Mouse (Mus musculus) ES-E14 (cell line): ENCODE data around the gene Btbd16. TPM values are rescaled to one million over a fixed set of nuclear protein-coding genes. Genes with fewer than 3 reads are reported as not detected.

Experiments used
- DNase-seq: peaks from one replicate; pipeline ENCODE4 v3.0.0-alpha.2; 2013; ENCODE audit warnings: low read depth, low spot score
- H3K27ac ChIP-seq: 2 replicates; pipeline ENCODE4 v1.5.1; 2012; ENCODE audit warnings: low read depth, mild to moderate bottlenecking, low read length, moderate library complexity, mixed read lengths; ENCODE audit not compliant: poor library complexity, insufficient read depth, severe bottlenecking
- H3K36me3 ChIP-seq: 2 replicates; pipeline ENCODE4 v1.6.1; 2012; ENCODE audit warnings: mild to moderate bottlenecking, low read length, moderate library complexity, mixed read lengths; ENCODE audit not compliant: control insufficient read depth, poor library complexity, insufficient read depth, severe bottlenecking
- H3K4me1 ChIP-seq, 2 experiments: fragments of 150-350 bp in 1 of 2; sonication (generic) in 1 of 2; 2 replicates each; pipeline ENCODE4 v1.6.1; 2012; ENCODE audit warnings: low read length in 2 of 2, mild to moderate bottlenecking in 1 of 2, mixed read lengths in 1 of 2; ENCODE audit not compliant: control insufficient read depth in 2 of 2, insufficient read depth in 2 of 2, poor library complexity in 1 of 2
- H3K4me3 ChIP-seq, 2 experiments: fragments of 150-350 bp in 1 of 2; sonication (generic) in 1 of 2; 2 replicates each; pipeline ENCODE4 v1.5.1; 2012; ENCODE audit warnings: low read length in 2 of 2, low read depth in 1 of 2, mild to moderate bottlenecking in 1 of 2, mixed read lengths in 1 of 2; ENCODE audit not compliant: insufficient read depth in 1 of 2, poor library complexity in 1 of 2, severe bottlenecking in 1 of 2
- H3K9ac ChIP-seq: 2 replicates; pipeline ENCODE4 v1.6.1; 2012; ENCODE audit warnings: low read depth, mild to moderate bottlenecking, low read length, mixed read lengths; ENCODE audit not compliant: poor library complexity, insufficient read depth, severe bottlenecking
- H3K9me3 ChIP-seq: fragments of 150-350 bp; sonication (generic); 2 replicates; pipeline ENCODE4 v1.6.1; 2012; ENCODE audit warnings: low read depth, mild to moderate bottlenecking, low read length; ENCODE audit not compliant: control insufficient read depth, insufficient read depth
- CHD2 ChIP-seq: IDR thresholded peaks from 2 replicates; pipeline ENCODE4 v1.6.1; 2014; ENCODE audit warnings: mild to moderate bottlenecking, low read depth, low read length, inconsistent platforms
- HCFC1 ChIP-seq: IDR thresholded peaks from 2 replicates; pipeline ENCODE4 v1.6.1; 2012; ENCODE audit warnings: low read length, inconsistent platforms, borderline replicate concordance; ENCODE audit not compliant: insufficient read depth
- MAFK ChIP-seq: IDR thresholded peaks from 2 replicates; pipeline ENCODE4 v1.6.1; 2014; ENCODE audit warnings: mild to moderate bottlenecking, low read depth, low read length, inconsistent platforms; ENCODE audit not compliant: insufficient read depth
- ZC3H11A ChIP-seq: IDR thresholded peaks from 2 replicates; pipeline ENCODE4 v1.6.1; 2012; ENCODE audit warnings: low read depth, mild to moderate bottlenecking, inconsistent platforms, low read length, borderline replicate concordance
- ZNF384 ChIP-seq: IDR thresholded peaks from 2 replicates; pipeline ENCODE4 v1.6.1; 2012; ENCODE audit warnings: low read depth, low read length, inconsistent platforms
- in situ Hi-C, 2 experiments: fragments of 600-800 bp; cut with MboI; formaldehyde crosslinking; loops; one replicate each; pipeline ENCODE4 v1.15.1; 2025; ENCODE audit warnings: low sequenced_read_pairs in 2 of 2, inconsistent platforms in 1 of 2; ENCODE audit not compliant: unreplicated experiment in 2 of 2
- total RNA-seq: library from RNA; depleted of rRNA; stranded (reverse); fragments of 300-350 nt; gene quantifications from 2 replicates; pipeline ENCODE4 v1.2.3, GENCODE M21; 2012

Btbd16 gene
- total RNA-seq, 1 experiment = 0.09 TPM

DNA sequence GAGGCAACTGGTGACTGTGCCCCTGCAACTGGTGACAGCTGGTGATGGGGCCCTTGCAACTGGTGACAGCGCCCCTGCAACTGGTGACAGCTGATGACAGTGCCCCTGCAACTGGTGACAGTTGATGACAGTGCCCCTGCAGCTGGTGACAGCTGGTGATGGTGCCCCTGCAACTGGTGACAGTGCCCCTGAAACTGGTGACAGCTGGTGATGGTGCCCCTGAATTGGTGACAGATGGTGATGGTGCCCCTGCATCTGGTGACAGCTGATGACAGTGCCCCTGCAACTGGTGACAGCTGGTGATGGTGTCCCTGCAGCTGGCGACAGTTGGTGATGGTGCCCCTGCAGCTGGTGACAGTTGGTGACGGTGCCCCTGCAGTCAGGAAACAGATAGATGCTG, 52.5 kb downstream of the Btbd16 start:
- no peak overlapping the region for H3K9ac ChIP-seq
- H3K4me1 ChIP-seq = peaks cover 0 to 2% of the 10 kb centered on the region in 2 experiments; a peak in 1 of 4 replicates
- in situ Hi-C loops = no loop called here
- H3K4me3 ChIP-seq = no peak overlapping the region
- no peaks in the 10 kb centered on the region for H3K36me3 ChIP-seq
- H3K9me3 ChIP-seq = no peaks in the 10 kb centered on the region
- TF ChIP-seq MAFK (no peak), ZNF384 (no peak), CHD2 (no peak), HCFC1 (no peak), ZC3H11A (no peak)
- DNase-seq = no peak
- H3K27ac ChIP-seq = peak overlapping the region; percentile 1; the same call in 1 of the 2 replicates

DNA sequence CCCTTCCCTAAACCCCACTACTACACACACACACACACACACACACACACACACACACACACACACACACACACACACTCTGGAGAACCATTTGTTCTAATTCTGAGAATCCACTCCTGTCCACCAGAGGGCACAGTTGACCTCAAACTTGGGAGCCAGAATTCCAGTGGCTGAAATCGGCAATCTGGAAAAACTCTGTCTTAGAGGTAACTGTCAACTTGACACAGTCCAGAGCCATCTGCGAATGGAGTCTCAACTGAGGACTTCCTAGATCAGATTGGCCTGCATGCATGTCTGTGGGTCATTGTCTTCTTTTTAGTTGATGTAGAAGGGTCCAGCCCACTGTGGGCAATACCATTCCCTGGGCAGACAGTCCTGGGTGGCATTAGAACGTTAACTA, 53.6 kb downstream of the Btbd16 start:
- Histone ChIP-seq H3K9me3 (no peaks in the 10 kb centered on the region), H3K36me3 (no peaks in the 10 kb centered on the region), H3K4me1 (peaks cover 0 to 2% of the 10 kb centered on the region in 2 experiments; a peak in 1 of 4 replicates), H3K4me3 (no peak overlapping the region), H3K27ac (no peak overlapping the region), H3K9ac (no peak overlapping the region)
- DNase-seq = peak; percentile 46
- in situ Hi-C loops = no loop called here
- TF ChIP-seq ZC3H11A (peak; percentile 88), ZNF384 (no peak), CHD2 (no peak), MAFK (no peak), HCFC1 (no peak)

DNA sequence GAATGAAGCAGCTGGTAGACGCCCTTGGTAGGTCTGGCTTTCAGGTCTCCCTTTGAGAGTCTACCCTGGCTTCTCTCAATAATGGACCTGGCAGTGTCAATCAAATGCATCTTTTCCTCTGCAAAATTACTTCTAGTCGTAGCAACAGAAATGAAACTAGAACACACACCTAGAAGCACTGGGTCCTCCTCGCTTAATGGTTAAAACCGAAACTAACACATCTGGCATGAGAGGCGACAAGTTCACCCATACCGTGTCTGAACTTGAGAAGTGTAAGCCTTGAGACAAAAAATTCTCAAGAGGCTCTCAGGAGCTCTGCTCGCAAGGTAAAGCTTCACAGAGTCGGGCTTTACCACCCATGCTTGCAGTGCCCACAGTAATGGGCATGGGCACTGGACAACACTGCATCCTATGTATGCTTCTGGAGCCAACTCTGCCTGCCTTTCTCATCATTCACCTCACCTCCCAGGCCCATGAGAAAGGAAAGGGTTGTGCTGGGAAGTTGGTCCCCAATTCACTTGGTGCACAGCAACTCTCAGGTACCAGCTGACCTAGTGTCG, 54.1 kb downstream of the Btbd16 start:
- TF ChIP-seq MAFK (no peak), CHD2 (no peak), ZNF384 (no peak), HCFC1 (no peak), ZC3H11A (no peak)

DNA sequence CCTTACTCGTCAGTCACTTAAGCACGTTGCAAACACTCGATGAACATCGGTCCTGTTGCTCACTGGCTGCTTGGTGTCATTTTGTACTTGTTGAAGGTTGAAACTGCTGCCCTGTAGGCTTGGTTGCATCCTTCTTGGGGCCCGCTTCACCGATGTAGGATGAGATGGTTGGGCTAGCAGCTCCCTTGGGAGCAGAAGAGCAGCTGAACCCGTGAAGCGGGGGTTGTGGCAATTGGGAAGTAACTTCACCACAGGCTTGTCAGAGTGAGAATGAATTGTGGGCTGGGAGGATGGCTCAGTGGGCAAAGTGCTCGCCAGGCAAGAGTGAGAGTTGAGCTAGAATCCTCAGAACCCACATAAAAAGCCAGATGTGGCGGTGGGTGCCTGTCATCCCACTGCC, 54.6 kb downstream of the Btbd16 start:
- Histone ChIP-seq H3K4me3 (no peak overlapping the region), H3K27ac (no peak overlapping the region), H3K36me3 (no peaks in the 10 kb centered on the region), H3K9me3 (no peaks in the 10 kb centered on the region), H3K4me1 (peaks cover 0 to 2% of the 10 kb centered on the region in 2 experiments; a peak in 1 of 4 replicates), H3K9ac (no peak overlapping the region)
- in situ Hi-C loops = no loop called here
- no peak for TF ChIP-seq HCFC1
- TF ChIP-seq MAFK = no peak
- TF ChIP-seq ZC3H11A = no peak
- no peak for TF ChIP-seq ZNF384
- no peak for TF ChIP-seq CHD2
- DNase-seq = no peak

More for the DNA sequence above, 54.1 kb downstream of the Btbd16 start:
- no peaks in the 10 kb centered on the region for H3K36me3 ChIP-seq
- no peak for DNase-seq
- in situ Hi-C loops = no loop called here
- no peak overlapping the region for H3K27ac ChIP-seq
- H3K9ac ChIP-seq = no peak overlapping the region
- no peaks in the 10 kb centered on the region for H3K9me3 ChIP-seq
- peaks cover 0 to 2% of the 10 kb centered on the region in 2 experiments; a peak in 1 of 4 replicates for H3K4me1 ChIP-seq
- no peak overlapping the region for H3K4me3 ChIP-seq
